Mouse (Mus musculus): ENCODE data around the gene Srl.
"Not testable (repeated sequence)": the region's sequence is repeated elsewhere in the genome, so short reads cannot be mapped to it uniquely, and the experiment has no call there.

Gene Srl

DNA sequence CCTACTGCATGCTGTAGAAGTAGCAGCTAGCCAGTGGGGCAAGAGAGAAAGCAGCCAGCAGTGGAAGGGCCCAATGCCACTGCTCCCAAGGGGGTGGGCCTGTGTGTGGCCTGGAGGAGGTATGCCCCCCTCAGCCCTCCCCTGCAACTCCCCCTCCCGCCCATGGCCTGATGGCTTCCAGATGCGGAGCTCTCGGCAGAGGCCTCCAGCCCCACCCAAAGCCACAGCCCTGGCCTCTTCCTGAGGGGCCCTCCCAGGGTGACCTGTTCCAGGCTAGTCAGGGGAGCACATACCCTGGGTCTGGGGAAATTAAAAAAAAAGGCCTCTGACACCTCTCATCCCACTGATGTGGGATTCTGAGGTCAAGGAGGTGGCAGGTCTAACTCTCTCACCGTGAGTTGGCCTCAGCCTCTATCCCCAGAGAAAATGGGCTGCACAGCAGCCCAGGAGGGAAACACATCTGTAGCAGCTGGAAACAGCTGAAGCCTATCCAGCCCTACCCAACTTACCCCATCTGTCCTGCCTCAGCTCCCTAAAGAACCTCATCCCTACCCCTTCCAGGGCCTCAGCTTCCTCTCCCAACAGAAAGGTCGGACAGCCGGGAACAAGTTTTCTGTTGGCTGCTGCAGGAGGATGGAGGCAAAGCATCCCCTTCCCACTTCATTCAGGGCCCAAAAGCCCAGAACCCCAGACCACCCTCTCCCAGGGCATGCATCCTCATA is 11.4 kb upstream of the Srl start:
- DNase-seq (ENCODE audit: low spot score), result peak; percentile 45

GRCm38 (mm10) chr16:4551885-4552284 is 10.3 kb upstream of the Srl start:
- no peak for DNase-seq (ENCODE audit: low spot score)

- DNase-seq (ENCODE audit: low spot score), result peak; percentile 73
Observed at GRCm38 (mm10) chr16:4551056-4551455, 9.4 kb upstream of the Srl start.

DNA sequence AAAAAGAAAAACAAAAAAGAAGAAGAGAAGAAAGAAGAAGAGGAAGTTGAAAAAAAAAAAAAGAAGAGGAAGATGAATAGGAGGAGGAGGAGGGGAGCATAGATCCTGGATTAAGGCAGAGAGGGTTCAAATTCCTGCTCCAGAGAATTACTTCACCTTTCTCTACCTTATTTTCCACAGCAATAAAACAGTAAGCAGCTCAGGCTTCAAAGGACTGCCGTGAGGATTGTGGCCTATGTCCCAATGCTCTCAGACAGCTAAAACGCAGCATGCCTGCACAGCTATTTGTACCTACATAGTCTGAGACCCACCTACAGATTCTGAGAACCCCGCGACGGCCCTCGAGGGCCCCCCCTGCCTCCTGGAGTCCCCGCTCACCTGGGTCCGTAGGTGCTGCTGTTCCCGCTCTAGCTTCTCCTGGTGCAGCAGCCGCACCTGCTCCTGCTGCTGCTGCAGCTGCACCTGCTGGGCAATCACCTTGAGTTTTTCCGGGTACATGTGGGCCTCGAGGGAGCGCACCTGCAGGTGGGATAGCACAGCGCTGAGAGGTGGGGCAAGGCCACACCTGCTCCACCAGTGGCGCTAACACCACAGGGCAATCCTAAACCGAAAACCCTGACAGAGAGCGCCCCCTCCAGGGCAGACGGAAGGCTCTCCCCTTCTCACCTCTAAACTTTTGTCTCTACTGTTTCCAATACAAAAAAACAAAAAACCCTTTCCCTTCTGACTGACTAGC is 7.5 kb upstream of the Srl start:
- no peak for DNase-seq (ENCODE audit: low spot score)

DNA sequence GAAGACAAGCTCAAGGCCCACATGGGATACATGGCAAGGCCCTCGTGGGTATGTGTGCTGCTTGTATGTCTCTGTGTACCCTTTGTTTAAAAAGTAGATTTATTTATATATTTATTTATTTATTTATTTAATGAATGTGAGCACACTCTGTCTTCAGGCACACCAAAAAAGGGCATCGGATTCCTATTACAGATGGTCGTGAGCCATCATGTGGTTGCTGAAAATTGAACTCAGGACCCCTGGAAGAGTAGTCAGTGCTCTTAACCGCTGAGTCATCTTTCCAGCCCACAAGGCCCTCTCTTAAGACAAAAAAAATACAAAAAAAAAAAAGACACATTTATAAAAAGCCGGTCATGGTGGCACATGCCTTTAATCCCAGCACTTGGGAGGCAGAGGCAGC is 6.0 kb upstream of the Srl start:
- no peak for DNase-seq (ENCODE audit: low spot score)

- DNase-seq (ENCODE audit: low spot score), result no peak
Observed at GRCm38 (mm10) chr16:4546838-4547237, 5.2 kb upstream of the Srl start.

- DNase-seq (ENCODE audit: low spot score), result no peak
Observed at GRCm38 (mm10) chr16:4544845-4545244, 3.2 kb upstream of the Srl start.

DNA sequence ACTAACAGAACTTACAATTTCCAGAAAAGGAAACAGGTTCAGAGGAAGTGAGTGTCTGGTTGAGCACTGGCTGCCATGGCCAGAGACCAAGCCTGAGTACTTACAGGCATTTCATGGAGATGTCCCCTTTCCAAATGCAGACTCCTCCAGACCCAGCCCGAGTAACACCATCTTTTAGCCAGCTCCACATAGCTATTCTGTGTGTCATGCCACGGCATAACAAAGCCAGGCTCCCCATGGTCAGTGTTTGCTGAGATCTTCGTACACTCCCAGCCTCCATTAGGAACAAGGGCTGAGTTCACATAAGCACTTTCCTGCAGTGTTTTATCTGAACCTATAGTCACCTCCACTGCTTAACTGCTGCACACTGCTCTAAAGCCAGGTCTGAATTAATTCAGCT is 1.6 kb upstream of the Srl start:
- no peak for DNase-seq (ENCODE audit: low spot score)

- no peak for DNase-seq (ENCODE audit: low spot score)
Observed at GRCm38 (mm10) chr16:4542236-4542774, 689 bp upstream of the Srl start.

GRCm38 (mm10) chr16:4541033-4541432 is 583 bp downstream of the Srl start:
- DNase-seq (ENCODE audit: low spot score), result no peak

DNA sequence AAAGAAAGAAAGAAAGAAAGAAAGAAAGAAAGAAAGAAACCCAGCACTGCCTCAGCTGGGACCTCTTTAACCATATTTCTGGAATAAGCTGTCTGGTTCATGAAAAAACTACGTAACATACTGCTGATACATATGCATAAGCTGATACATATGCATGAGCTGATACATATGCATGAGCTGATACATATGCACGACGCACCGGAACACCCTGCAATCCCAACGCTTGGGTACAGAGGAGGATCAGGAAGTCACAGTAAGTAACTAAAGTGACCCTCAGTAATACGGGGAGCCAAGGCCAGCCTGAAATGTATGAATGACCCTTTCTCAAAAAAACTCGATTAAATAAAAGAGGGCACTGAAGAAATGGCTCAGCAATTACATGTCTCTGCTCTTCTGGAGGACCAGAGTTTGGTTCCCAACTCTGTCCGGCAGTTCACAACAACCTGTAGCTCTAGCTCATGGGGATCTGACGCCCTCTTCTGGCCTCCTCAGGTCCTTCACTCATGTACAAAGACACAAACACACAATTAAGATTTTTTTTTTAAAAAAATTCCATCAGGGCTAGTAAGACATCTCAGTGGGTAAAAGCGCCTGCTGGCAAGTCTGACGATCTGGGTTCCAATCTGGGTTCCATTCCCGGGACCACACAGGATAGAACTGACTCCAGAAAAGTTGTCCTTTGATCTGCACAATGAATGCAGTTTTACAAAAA is 1.4 kb downstream of the Srl start:
- no peak for DNase-seq (ENCODE audit: low spot score)

- DNase-seq (ENCODE audit: low spot score), result no peak
Observed at GRCm38 (mm10) chr16:4539521-4539920, 2.1 kb downstream of the Srl start.

GRCm38 (mm10) chr16:4537616-4538358 is 3.8 kb downstream of the Srl start:
- DNase-seq (ENCODE audit: low spot score), result no peak

DNA sequence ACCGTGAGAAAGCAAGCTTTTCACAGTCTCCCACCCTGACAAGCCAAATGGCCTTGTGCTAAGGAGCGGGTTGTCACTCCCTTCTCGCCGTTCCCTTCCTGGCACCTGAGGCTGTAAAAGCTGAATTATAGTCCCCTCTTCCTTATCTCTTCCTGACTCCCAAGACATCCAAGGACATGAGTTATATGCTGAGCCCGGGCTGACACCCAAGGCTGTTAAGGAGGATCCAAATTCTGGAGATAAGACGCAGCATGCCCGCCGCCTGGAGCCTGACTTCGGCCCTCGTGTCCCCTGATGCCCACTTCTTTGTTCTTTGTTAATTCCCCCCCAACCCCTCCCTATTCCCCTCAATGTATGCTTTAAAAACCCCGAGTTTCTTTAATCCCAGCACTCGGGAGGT is 14.2 kb downstream of the Srl start:
- DNase-seq (ENCODE audit: low spot score), result not testable (repeated sequence)

- no peak for DNase-seq (ENCODE audit: low spot score)
Observed at GRCm38 (mm10) chr16:4523313-4524004, 18.2 kb downstream of the Srl start.

DNA sequence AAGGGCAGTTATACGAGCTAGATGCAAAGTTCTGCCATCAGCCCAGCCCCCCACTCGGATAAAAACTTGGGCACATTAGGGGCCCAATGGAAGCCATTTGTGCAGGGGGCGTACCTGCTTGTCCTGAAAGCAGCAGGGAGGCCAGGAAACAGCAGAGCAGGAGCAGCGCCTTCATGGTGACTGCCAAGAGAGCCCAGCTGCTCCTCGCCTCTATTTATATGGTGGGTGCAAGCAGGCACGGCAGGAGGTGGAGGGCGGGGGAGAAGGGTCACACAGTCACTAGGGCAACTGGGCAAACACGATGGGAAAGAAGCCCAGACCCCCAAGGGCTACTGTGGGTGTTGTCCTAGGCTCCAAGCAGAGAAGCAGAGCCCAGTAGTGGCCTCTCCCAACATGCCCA is 18.7 kb downstream of the Srl start:
- DNase-seq (ENCODE audit: low spot score), result no peak

GRCm38 (mm10) chr16:4521735-4522530 is 19.7 kb downstream of the Srl start:
- DNase-seq (ENCODE audit: low spot score), result no peak

DNA sequence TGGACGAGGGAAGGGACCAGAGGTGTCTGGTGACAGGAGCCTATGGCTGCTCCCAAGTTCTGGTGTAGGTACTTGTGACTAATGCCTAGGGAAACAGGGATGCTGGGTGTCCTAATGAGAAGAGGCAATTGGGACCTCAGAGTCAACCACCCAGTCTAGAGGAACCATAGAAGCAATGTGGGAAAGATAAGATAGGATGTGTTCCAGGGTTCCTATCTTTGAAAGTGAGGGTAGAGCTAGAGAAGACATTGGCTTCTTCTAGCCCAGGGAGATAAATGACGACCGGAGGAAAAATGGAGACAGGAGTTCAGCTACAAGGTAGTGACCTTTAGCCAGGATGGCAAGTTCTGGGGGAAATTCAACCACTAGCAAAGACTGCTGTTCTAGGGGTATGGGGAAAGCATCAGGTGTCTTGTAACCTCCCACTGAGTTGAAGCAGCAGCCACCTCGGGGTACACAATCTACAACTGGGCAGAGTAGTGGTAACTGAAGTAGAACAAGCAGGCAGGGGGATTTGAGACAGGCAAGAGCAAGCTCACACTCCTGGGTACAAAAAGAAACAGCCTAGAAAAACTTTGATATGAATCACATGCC is 20.4 kb downstream of the Srl start:
- no peak for DNase-seq (ENCODE audit: low spot score)

DNA sequence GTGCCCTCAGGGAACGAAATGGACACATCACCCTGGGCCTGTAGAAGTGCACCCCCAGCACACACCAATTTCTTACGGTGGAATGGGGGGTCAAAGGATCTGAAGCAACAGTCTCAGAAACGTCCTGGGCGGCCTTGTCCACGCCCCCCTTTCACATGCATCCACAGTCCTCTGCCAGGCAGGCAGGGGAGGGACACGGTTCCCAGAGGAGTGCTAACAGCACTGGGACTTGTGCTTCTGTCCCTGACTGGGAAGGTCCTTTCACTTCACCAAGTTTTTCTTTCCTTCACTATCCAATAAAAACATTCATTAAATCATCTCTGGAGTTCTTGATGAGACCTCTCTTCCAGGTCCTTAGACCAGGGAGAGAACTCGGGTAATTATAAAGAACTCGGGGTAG is 20.9 kb downstream of the Srl start:
- no peak for DNase-seq (ENCODE audit: low spot score)

GRCm38 (mm10) chr16:4519825-4520224 is 21.8 kb downstream of the Srl start:
- DNase-seq (ENCODE audit: low spot score), result no peak

All from MN1 (cell line).